Mouse (Mus musculus) megakaryocyte, embryonic 14.5 days (primary cell): Measurements from ENCODE around the gene Pla2g4d. TPM values are rescaled to one million over a fixed set of nuclear protein-coding genes. Genes with fewer than 3 reads are reported as not detected.

Experiments
- H3K27me3 ChIP-seq: replicated peaks from 2 replicates; pipeline ENCODE3; 2012; ENCODE audit warnings: inconsistent platforms
- H3K36me3 ChIP-seq: replicated peaks from 2 replicates; pipeline ENCODE3; 2012; ENCODE audit warnings: low read length, inconsistent platforms, mixed read lengths
- H3K4me1 ChIP-seq: 2 replicates; pipeline ENCODE4 v1.6.1; 2012; ENCODE audit warnings: inconsistent platforms
- H3K4me3 ChIP-seq: replicated peaks from 2 replicates; pipeline ENCODE3; 2012; ENCODE audit warnings: moderate library complexity, mild to moderate bottlenecking, inconsistent platforms
- H3K9me3 ChIP-seq: 2 replicates; pipeline ENCODE4 v1.6.1; 2012; ENCODE audit warnings: inconsistent platforms
- FLI1 ChIP-seq: IDR thresholded peaks from 2 replicates; pipeline ENCODE4 v1.6.1; 2012; ENCODE audit warnings: low read length, inconsistent platforms, mixed read lengths
- GATA1 ChIP-seq: IDR thresholded peaks from 3 replicates; pipeline ENCODE4 v1.6.1; 2012; ENCODE audit warnings: mixed read lengths, low read length, inconsistent platforms, borderline replicate concordance
- polyA plus RNA-seq: library from polyadenylated mRNA; stranded (reverse); fragments of >175 nt; gene quantifications from 2 replicates; pipeline ENCODE4 v1.2.3, GENCODE M21; 2012; ENCODE audit warnings: low replicate concordance; ENCODE audit not compliant: insufficient read depth

Gene Pla2g4d
- polyA plus RNA-seq, result 0.03 TPM in 1 of 2 replicates, not detected in the other

DNA sequence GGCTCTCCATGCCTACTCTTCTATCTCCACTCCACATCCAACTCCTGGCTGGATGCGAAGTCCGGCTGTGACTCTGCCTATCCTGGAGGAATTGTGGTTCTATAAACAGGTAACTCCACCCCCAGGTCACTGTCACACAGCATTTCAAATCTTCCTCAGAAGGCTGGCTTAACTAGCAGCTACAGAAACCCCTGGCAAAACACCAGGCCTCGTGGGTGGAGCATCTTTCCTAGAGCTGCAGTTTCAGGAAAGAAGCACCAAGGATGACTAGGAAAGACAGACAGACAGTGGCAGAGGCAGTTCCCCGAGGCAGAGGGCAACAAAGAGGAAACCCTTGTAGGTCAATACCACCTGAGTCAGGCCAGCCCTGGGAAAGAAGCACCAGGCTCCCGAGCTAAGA, at the start of gene Pla2g4d:
Gene Pla2g4d (minus strand): TSS at position 203 of the 400 bp plus-strand sequence.
- TF ChIP-seq GATA1 (no peak), FLI1 (no peak)

DNA sequence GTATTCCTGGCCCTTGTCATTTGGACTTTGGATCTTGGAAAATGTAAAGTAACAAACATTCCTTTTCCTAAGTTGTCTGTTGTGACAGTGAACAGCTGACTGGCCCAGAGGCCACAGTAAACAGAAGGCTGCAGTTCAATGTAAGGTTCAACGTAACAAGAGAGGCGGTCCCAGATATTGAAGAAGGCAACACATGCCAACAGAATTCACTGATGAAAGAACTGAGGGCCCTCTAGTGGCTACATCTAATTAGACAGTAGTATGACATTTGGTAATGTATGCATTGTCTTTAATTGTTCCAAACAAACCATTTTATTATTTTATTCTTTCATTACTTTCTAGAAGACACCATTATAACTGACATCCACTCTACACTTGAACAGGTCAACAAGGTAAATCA, 48.9 kb upstream of the Pla2g4d start:
- Histone ChIP-seq H3K4me3 (no peak overlapping the region), H3K27me3 (no peaks in the 10 kb centered on the region), H3K4me1 (peaks cover 2% of the 10 kb centered on the region), H3K36me3 (peaks cover 92% of the 10 kb centered on the region), H3K9me3 (no peaks in the 10 kb centered on the region)
- no peak for TF ChIP-seq GATA1
- no peak for TF ChIP-seq FLI1

More for the DNA sequence above, at the start of gene Pla2g4d:
- Histone ChIP-seq H3K4me1 (peaks cover 1% of the 10 kb centered on the region), H3K4me3 (no peak within 1 kb of the TSS), H3K27me3 (peaks cover 43% of the 10 kb centered on the region), H3K36me3 (no peaks in the 10 kb centered on the region), H3K9me3 (no peaks in the 10 kb centered on the region)

- no peaks in the 10 kb centered on the region for H3K9me3 ChIP-seq
- no peaks in the 10 kb centered on the region for H3K4me1 ChIP-seq
- no peak overlapping the region for H3K4me3 ChIP-seq
- H3K27me3 ChIP-seq, result no peaks in the 10 kb centered on the region
- TF ChIP-seq FLI1 (no peak), GATA1 (no peak)
- H3K36me3 ChIP-seq, result peaks cover 95% of the 10 kb centered on the region
These were observed 42.6 kb upstream of the Pla2g4d start for GRCm38 (mm10) chr2:120331575-120331974.

DNA sequence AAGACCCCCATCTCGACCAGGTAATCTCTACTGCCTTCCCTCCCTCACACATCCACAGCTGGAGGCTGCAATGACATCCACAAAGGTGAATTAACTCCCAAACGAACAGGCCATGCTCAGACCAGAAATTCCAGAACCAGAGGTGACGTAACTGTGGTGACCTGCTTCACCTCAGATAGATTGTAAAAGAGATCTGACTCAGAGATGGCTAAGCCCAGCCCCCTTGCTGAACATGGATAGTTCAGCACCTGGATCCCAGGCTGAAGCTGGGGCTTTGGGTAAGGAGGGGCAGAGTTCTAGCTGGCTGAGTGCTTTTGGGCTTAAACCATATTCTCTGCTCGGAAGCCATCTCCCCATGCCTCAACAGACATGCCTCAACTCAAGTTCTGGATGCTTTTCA, 26.1 kb upstream of the Pla2g4d start:
- Histone ChIP-seq H3K27me3 (peaks cover 18% of the 10 kb centered on the region), H3K9me3 (no peaks in the 10 kb centered on the region), H3K4me1 (peaks cover 5% of the 10 kb centered on the region), H3K4me3 (no peak overlapping the region), H3K36me3 (peaks cover 49% of the 10 kb centered on the region)
- TF ChIP-seq GATA1 (no peak), FLI1 (no peak)

DNA sequence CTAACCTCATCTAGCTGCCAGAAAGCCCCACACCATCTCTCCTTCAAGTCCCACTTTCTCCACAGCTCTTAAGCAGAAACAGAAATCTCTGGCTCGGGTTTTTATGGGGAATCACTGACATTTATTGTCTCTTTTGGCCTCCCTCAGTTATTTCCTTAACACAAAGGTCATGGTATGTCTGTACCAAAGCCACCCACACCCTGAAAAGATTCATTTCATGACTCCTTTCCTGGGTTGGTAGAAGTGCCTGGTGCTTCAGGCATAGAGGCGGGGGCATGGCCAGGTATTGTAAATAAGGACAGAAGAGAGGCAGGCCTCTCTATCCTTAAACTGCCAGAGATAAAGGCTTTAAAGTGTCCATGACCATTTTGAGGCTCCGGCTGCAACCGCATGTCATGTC, 25.5 kb upstream of the Pla2g4d start:
- peaks cover 5% of the 10 kb centered on the region for H3K4me1 ChIP-seq
- no peak overlapping the region for H3K4me3 ChIP-seq
- TF ChIP-seq FLI1, result no peak
- no peak for TF ChIP-seq GATA1
- peaks cover 45% of the 10 kb centered on the region for H3K36me3 ChIP-seq
- H3K9me3 ChIP-seq, result no peaks in the 10 kb centered on the region
- peaks cover 21% of the 10 kb centered on the region for H3K27me3 ChIP-seq

- peaks cover 24% of the 10 kb centered on the region for H3K27me3 ChIP-seq
- no peak for TF ChIP-seq FLI1
- H3K9me3 ChIP-seq, result no peaks in the 10 kb centered on the region
- H3K4me1 ChIP-seq, result peaks cover 5% of the 10 kb centered on the region
- no peak within 1 kb of the TSS for H3K4me3 ChIP-seq
- H3K36me3 ChIP-seq, result peaks cover 40% of the 10 kb centered on the region
These were observed 25.0 kb upstream of the Pla2g4d start, which contains the start of gene Pla2g4f for GRCm38 (mm10) chr2:120313976-120314375. Gene Pla2g4f (minus strand): TSS chr2:120314165.

GRCm38 (mm10) chr2:120312276-120312825, 23.4 kb upstream of the Pla2g4d start:
- TF ChIP-seq GATA1 (no peak), FLI1 (no peak)
- H3K4me3 ChIP-seq, result no peak overlapping the region
- H3K27me3 ChIP-seq, result peaks cover 34% of the 10 kb centered on the region
- peaks cover 24% of the 10 kb centered on the region for H3K36me3 ChIP-seq
- H3K9me3 ChIP-seq, result no peaks in the 10 kb centered on the region
- peaks cover 5% of the 10 kb centered on the region for H3K4me1 ChIP-seq

DNA sequence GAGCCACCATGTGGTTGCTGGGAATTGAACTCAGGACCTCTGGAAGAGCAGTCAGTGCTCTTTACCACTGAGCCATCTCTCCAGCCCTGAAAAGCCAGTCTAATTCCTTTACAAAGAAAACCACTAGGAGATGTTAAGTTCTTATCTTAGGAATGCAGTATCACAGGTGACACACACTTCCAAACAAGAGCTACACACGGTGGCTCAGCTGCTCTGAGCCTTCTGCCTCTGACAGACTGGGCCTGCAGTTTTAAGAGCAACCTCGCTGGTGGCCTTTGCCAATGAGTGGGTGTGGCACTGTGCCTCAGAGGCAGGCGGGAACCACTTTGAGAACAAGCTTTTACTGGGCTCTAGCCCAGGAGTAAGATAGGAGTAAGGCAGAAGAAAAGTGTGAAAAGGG, 15.1 kb upstream of the Pla2g4d start:
- H3K36me3 ChIP-seq, result no peaks in the 10 kb centered on the region
- peaks cover 3% of the 10 kb centered on the region; the same call in 1 of the 2 replicates for H3K4me1 ChIP-seq
- H3K27me3 ChIP-seq, result peaks cover 49% of the 10 kb centered on the region
- TF ChIP-seq GATA1, result no peak
- no peak for TF ChIP-seq FLI1
- H3K4me3 ChIP-seq, result no peak overlapping the region
- H3K9me3 ChIP-seq, result peaks cover 5% of the 10 kb centered on the region

GRCm38 (mm10) chr2:120301076-120301475, 12.1 kb upstream of the Pla2g4d start:
- H3K36me3 ChIP-seq, result no peaks in the 10 kb centered on the region
- H3K4me3 ChIP-seq, result no peak overlapping the region
- no peak for TF ChIP-seq FLI1
- peaks cover 32% of the 10 kb centered on the region for H3K27me3 ChIP-seq
- H3K4me1 ChIP-seq, result peaks cover 3% of the 10 kb centered on the region; the same call in 1 of the 2 replicates
- peaks cover 5% of the 10 kb centered on the region for H3K9me3 ChIP-seq

DNA sequence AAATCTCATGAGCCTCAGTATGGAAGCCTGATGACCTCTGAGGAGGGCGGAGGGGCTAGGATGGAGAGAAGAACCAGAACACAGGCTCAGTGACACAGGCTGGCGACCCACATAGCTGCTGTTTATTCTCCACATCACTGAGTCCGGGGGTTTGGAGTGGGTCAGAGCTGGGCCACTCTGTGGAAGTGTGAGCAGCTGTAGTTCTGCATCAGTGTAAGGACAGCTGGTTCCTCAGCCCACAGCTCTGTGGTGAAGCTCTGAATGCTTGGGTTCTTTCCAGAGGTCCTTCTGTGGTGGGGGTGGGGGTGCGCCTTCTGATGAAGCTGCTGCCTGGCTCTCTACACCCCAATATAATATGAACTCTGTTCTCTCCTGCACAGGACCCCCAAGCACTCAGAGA, 10.9 kb upstream of the Pla2g4d start:
- peaks cover 28% of the 10 kb centered on the region for H3K27me3 ChIP-seq
- H3K4me1 ChIP-seq, result peaks cover 3% of the 10 kb centered on the region; the same call in 1 of the 2 replicates
- peaks cover 5% of the 10 kb centered on the region for H3K9me3 ChIP-seq
- H3K36me3 ChIP-seq, result no peaks in the 10 kb centered on the region
- TF ChIP-seq FLI1 (no peak), GATA1 (no peak)
- H3K4me3 ChIP-seq, result no peak overlapping the region

GRCm38 (mm10) chr2:120296160-120296559, 7.2 kb upstream of the Pla2g4d start:
- H3K9me3 ChIP-seq, result peaks cover 5% of the 10 kb centered on the region; the same call in 1 of the 2 replicates
- TF ChIP-seq GATA1 (no peak), FLI1 (no peak)
- H3K27me3 ChIP-seq, result peaks cover 13% of the 10 kb centered on the region
- no peaks in the 10 kb centered on the region for H3K36me3 ChIP-seq
- H3K4me1 ChIP-seq, result peaks cover 8% of the 10 kb centered on the region
- no peak overlapping the region for H3K4me3 ChIP-seq
